Mouse (Mus musculus) limb, embryonic 14.5 days (tissue): ENCODE results near the gene Hoxc8. TPM values are rescaled to one million over a fixed set of nuclear protein-coding genes. Genes with fewer than 3 reads are reported as not detected.
A peak's percentile ranks its signal among the peaks of the same experiment; 100 is the strongest.

Experiments
- ATAC-seq: fragments of 200-750 bp; cut with Nextera tagmentation; 2 replicates; pipeline ENCODE4 v1.8.0; 2017; ENCODE audit warnings: low read depth, moderate number of reproducible peaks, moderate TSS enrichment; ENCODE audit not compliant: low FRiP score
- DNase-seq: peaks from one replicate; pipeline ENCODE4 v3.0.0-alpha.2; 2015; ENCODE audit warnings: low spot score
- H3K27ac ChIP-seq: fragments of 300-500 bp; sonication (generic); replicated peaks from 2 replicates; pipeline ENCODE4 v1.5.1; 2014; ENCODE audit warnings: low read depth, mild to moderate bottlenecking, low read length, moderate library complexity, mixed read lengths
- H3K27me3 ChIP-seq: fragments of 300-500 bp; sonication (generic); 2 replicates; pipeline ENCODE4 v1.6.1; 2014; ENCODE audit warnings: low read length, mixed read lengths; ENCODE audit not compliant: control insufficient read depth, insufficient read depth
- H3K36me3 ChIP-seq: fragments of 300-500 bp; sonication (generic); 2 replicates; pipeline ENCODE4 v1.6.1; 2014; ENCODE audit warnings: mild to moderate bottlenecking, low read length, moderate library complexity, mixed read lengths; ENCODE audit not compliant: control insufficient read depth, insufficient read depth
- H3K4me1 ChIP-seq: fragments of 300-500 bp; sonication (generic); 2 replicates; pipeline ENCODE4 v1.6.1; 2014; ENCODE audit warnings: antibody characterized with exemption, low read length, mixed read lengths; ENCODE audit not compliant: control insufficient read depth, insufficient read depth
- H3K4me2 ChIP-seq: fragments of 300-500 bp; sonication (generic); replicated peaks from 2 replicates; pipeline ENCODE4 v1.6.1; 2014; ENCODE audit warnings: low read depth, mild to moderate bottlenecking, low read length, moderate library complexity; ENCODE audit not compliant: severe bottlenecking
- H3K4me3 ChIP-seq: fragments of 300-500 bp; sonication (generic); replicated peaks from 2 replicates; pipeline ENCODE4 v1.5.1; 2014; ENCODE audit warnings: low read length
- H3K9ac ChIP-seq: fragments of 300-500 bp; sonication (generic); 2 replicates; pipeline ENCODE4 v1.6.1; 2014; ENCODE audit warnings: mild to moderate bottlenecking, low read depth, low read length, moderate library complexity; ENCODE audit not compliant: severe bottlenecking
- H3K9me3 ChIP-seq: fragments of 300-500 bp; sonication (generic); 2 replicates; pipeline ENCODE4 v1.6.1; 2016; ENCODE audit warnings: low read length; ENCODE audit not compliant: control insufficient read depth
- POLR2A ChIP-seq: fragments of 200-500 bp; IDR thresholded peaks from 2 replicates; pipeline ENCODE4 v1.8.0; 2012; ENCODE audit warnings: inconsistent platforms, mild to moderate bottlenecking, moderate library complexity, borderline replicate concordance; ENCODE audit not compliant: insufficient read depth, insufficient read length; ENCODE audit errors: extremely low read depth
- WGBS: fragments of 180-500 bp; shearing (Covaris S2); extraction: QIAGEN DNeasy Blood & Tissue Kit; methylation state at CpG from one replicate; pipeline ENCODE4 v1.1.7; 2014; 5-methylcytosine and 5-hydroxymethylcytosine counted together
- polyA plus RNA-seq, 2 experiments: library from polyadenylated mRNA; depleted of rRNA in 1 of 2; stranded (reverse) in 1 of 2; unstranded in 1 of 2; fragments of >200 nt; fragmentation: Nextera tagmentation in 1 of 2; extraction: Ambion mirVana in 1 of 2; gene quantifications; 2 replicates each; pipeline versions ENCODE4 v1.2.1 to v1.2.3; 2012 to 2014

Gene Hoxc8
- polyA plus RNA-seq, 2 experiments = 1.9 to 3.9 TPM

GRCm38 (mm10) chr15:102965892-102966775, 24.3 kb upstream of the Hoxc8 start:
- WGBS = 5% methylated on average over 28 of the region's 30 CpGs
- H3K4me1 ChIP-seq = peaks cover 2% of the 10 kb centered on the region; the same call in 1 of the 2 replicates
- peak overlapping the region; percentile 63 for H3K27ac ChIP-seq
- peaks cover 89% of the 10 kb centered on the region for H3K27me3 ChIP-seq
- H3K4me2 ChIP-seq = peak overlapping the region; percentile 54
- DNase-seq = peak; percentile 94
- H3K9me3 ChIP-seq = no peaks in the 10 kb centered on the region
- peak overlapping the region; percentile 38 for H3K4me3 ChIP-seq
- no peak for TF ChIP-seq POLR2A
- peak; percentile 75 for ATAC-seq
- H3K36me3 ChIP-seq = no peaks in the 10 kb centered on the region
- H3K9ac ChIP-seq = peak overlapping the region; percentile 40

- H3K27me3 ChIP-seq = peaks cover 89% of the 10 kb centered on the region
- peak; percentile 17; the same call in 1 of the 2 replicates for ATAC-seq
- peak within 1 kb of the TSS; percentile 54 for H3K4me2 ChIP-seq
- no peak for DNase-seq
- peak within 1 kb of the TSS; percentile 53 for H3K9ac ChIP-seq
- peak within 1 kb of the TSS; percentile 63 for H3K27ac ChIP-seq
- H3K4me1 ChIP-seq = no peaks in the 10 kb centered on the region; the same call in 1 of the 2 replicates
- no peak for TF ChIP-seq POLR2A
- H3K9me3 ChIP-seq = no peaks in the 10 kb centered on the region
- no peaks in the 10 kb centered on the region for H3K36me3 ChIP-seq
- under 1% methylated on average over 22 of the region's 27 CpGs for WGBS
- peak within 1 kb of the TSS; percentile 38 for H3K4me3 ChIP-seq
Measured at GRCm38 (mm10) chr15:102966776-102967311, 23.6 kb upstream of the Hoxc8 start, which contains the start of gene Hoxc10. Gene Hoxc10 (plus strand): TSS chr15:102966796.

GRCm38 (mm10) chr15:102967312-102967510, 23.2 kb upstream of the Hoxc8 start, which contains the start of gene Hoxc5:
Gene Hoxc5 (plus strand): TSS chr15:102967443.
- ATAC-seq (no peak), DNase-seq (no peak)
- Histone ChIP-seq H3K36me3 (no peaks in the 10 kb centered on the region), H3K4me2 (peak within 1 kb of the TSS; percentile 54), H3K9ac (peak within 1 kb of the TSS; percentile 53), H3K27ac (peak within 1 kb of the TSS; percentile 63), H3K4me3 (peak within 1 kb of the TSS; percentile 38), H3K27me3 (peaks cover 90% of the 10 kb centered on the region), H3K9me3 (no peaks in the 10 kb centered on the region), H3K4me1 (no peaks in the 10 kb centered on the region; the same call in 1 of the 2 replicates)
- TF ChIP-seq POLR2A = no peak
- WGBS = under 1% methylated on average over 12 of the region's 12 CpGs

- DNase-seq (no peak), ATAC-seq (no peak)
- 3% methylated on average over 34 of the region's 34 CpGs for WGBS
- H3K4me2 ChIP-seq = peak overlapping the region; percentile 54
- H3K9me3 ChIP-seq = no peaks in the 10 kb centered on the region
- H3K36me3 ChIP-seq = no peaks in the 10 kb centered on the region
- TF ChIP-seq POLR2A = no peak
- H3K4me1 ChIP-seq = no peaks in the 10 kb centered on the region; the same call in 1 of the 2 replicates
- H3K27me3 ChIP-seq = peaks cover 90% of the 10 kb centered on the region
- peak overlapping the region; percentile 55; the same call in 1 of the 2 replicates for H3K27ac ChIP-seq
- H3K9ac ChIP-seq = peak overlapping the region; percentile 53
- H3K4me3 ChIP-seq = peak overlapping the region; percentile 38
Measured at GRCm38 (mm10) chr15:102967511-102968397, 22.7 kb upstream of the Hoxc8 start.

GRCm38 (mm10) chr15:102969296-102969695, 21.1 kb upstream of the Hoxc8 start:
- Histone ChIP-seq H3K4me2 (peak overlapping the region; percentile 29; the same call in 1 of the 2 replicates), H3K4me3 (peak overlapping the region; percentile 17; the same call in 1 of the 2 replicates)
- DNase-seq = no peak

More at GRCm38 (mm10) chr15:102969296-102969695, 21.1 kb upstream of the Hoxc8 start:
- no peaks in the 10 kb centered on the region; the same call in 1 of the 2 replicates for H3K4me1 ChIP-seq
- no peaks in the 10 kb centered on the region for H3K9me3 ChIP-seq
- peaks cover 94% of the 10 kb centered on the region for H3K27me3 ChIP-seq
- no peaks in the 10 kb centered on the region for H3K36me3 ChIP-seq
- no peak for TF ChIP-seq POLR2A
- WGBS = 40% methylated on average over 1 of the region's 1 CpGs
- H3K27ac ChIP-seq = no peak overlapping the region
- no peak for ATAC-seq
- no peak overlapping the region for H3K9ac ChIP-seq
